Mouse (Mus musculus): ENCODE measurements around the gene Gm20388.
A peak's percentile ranks its signal among the peaks of the same experiment; 100 is the strongest.

Gm20388 gene

GRCm38 (mm10) chr8:121903977-121904376, 1993.3 kb downstream of the Gm20388 start:
- DNase-seq (ENCODE audit: low spot score): no peak

GRCm38 (mm10) chr8:121904999-121905398, 1994.4 kb downstream of the Gm20388 start:
- no peak for DNase-seq (ENCODE audit: low spot score)

- no peak for DNase-seq (ENCODE audit: low spot score)
These were observed 1994.8 kb downstream of the Gm20388 start for GRCm38 (mm10) chr8:121905420-121905819.

GRCm38 (mm10) chr8:121905864-121906263, 1995.2 kb downstream of the Gm20388 start:
- no peak for DNase-seq (ENCODE audit: low spot score)

GRCm38 (mm10) chr8:121906542-121907512, 1996.2 kb downstream of the Gm20388 start:
- no peak for DNase-seq (ENCODE audit: low spot score)

- DNase-seq (ENCODE audit: low spot score): peak; percentile 98
These were observed 1997.1 kb downstream of the Gm20388 start, which contains the start of gene Slc7a5 for GRCm38 (mm10) chr8:121907587-121908248. Slc7a5 (minus strand) TSS chr8:121907694.

- no peak for DNase-seq (ENCODE audit: low spot score)
These were observed 1997.9 kb downstream of the Gm20388 start for GRCm38 (mm10) chr8:121908378-121909147.

GRCm38 (mm10) chr8:121909148-121909541, 1998.5 kb downstream of the Gm20388 start:
- DNase-seq (ENCODE audit: low spot score): no peak

- DNase-seq (ENCODE audit: low spot score): peak; percentile 59
These were observed 1999.0 kb downstream of the Gm20388 start for GRCm38 (mm10) chr8:121909663-121910062.

- DNase-seq (ENCODE audit: low spot score): no peak
These were observed 2000.8 kb downstream of the Gm20388 start for GRCm38 (mm10) chr8:121911400-121911799.

GRCm38 (mm10) chr8:121911987-121912386, 2001.3 kb downstream of the Gm20388 start:
- DNase-seq (ENCODE audit: low spot score): no peak

- DNase-seq (ENCODE audit: low spot score): no peak
These were observed 2002.2 kb downstream of the Gm20388 start for GRCm38 (mm10) chr8:121912831-121913230.

- DNase-seq (ENCODE audit: low spot score): no peak
These were observed 2002.7 kb downstream of the Gm20388 start for GRCm38 (mm10) chr8:121913378-121913777.

GRCm38 (mm10) chr8:121919158-121919557, 2008.5 kb downstream of the Gm20388 start:
- DNase-seq (ENCODE audit: low spot score): no peak

GRCm38 (mm10) chr8:121919731-121920130, 2009.1 kb downstream of the Gm20388 start:
- no peak for DNase-seq (ENCODE audit: low spot score)

GRCm38 (mm10) chr8:121921582-121921981, 2010.9 kb downstream of the Gm20388 start:
- no peak for DNase-seq (ENCODE audit: low spot score)

- peak; percentile 76 for DNase-seq (ENCODE audit: low spot score)
These were observed 2011.5 kb downstream of the Gm20388 start for GRCm38 (mm10) chr8:121922101-121922500.

GRCm38 (mm10) chr8:121924681-121925080, 2014.0 kb downstream of the Gm20388 start:
- DNase-seq (ENCODE audit: low spot score): no peak

GRCm38 (mm10) chr8:121925624-121926023, 2015.0 kb downstream of the Gm20388 start:
- peak; percentile 77 for DNase-seq (ENCODE audit: low spot score)

GRCm38 (mm10) chr8:121926266-121926665, 2015.6 kb downstream of the Gm20388 start:
- DNase-seq (ENCODE audit: low spot score): no peak

GRCm38 (mm10) chr8:121927316-121927715, 2016.7 kb downstream of the Gm20388 start:
- peak; percentile 51 for DNase-seq (ENCODE audit: low spot score)

GRCm38 (mm10) chr8:121930047-121930446, 2019.4 kb downstream of the Gm20388 start:
- DNase-seq (ENCODE audit: low spot score): no peak
